In the genomic region with DNA sequence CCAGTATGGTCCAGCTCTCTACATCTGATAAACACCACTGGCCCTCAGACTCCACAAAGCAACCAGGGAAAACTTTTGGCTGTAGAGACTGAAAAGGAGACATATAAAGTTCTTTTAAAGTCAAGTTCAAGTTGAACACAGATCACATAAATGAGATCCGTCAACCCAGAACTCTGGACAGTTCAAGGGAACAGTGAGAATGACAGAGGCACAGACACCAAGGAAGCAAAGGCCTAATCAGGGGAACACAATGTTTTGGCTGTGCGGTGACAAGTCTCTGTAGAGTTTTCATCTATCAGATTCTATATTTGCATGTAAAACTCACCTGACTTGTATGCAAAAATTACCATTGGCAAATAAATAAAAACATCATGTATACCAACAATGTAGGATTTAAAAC, we compare ENCODE assay signal across 24 mouse cellular contexts.
A peak's percentile ranks its signal among the peaks of the same experiment; 100 is the strongest.
DNase-seq lines count a peak whose midpoint lies in the region; ATAC-seq and TF ChIP-seq lines count a peak whose summit lies in the region.
"Had no signal": no experiment of that assay in that cellular context is flagged by ENCODE, and none has a peak within 500 bp of the region (broad histone marks: within the 10 kb centered on the region; RNA-seq: fewer than 3 reads in every experiment).

No protein-coding gene starts in this region.

- no peaks in the 10 kb centered on the region for H3K4me1 ChIP-seq in hindbrain, embryonic 11.5 days (replicated peaks; ENCODE audit: control insufficient read depth, insufficient read depth, low read length)
- peaks cover 10% of the 10 kb centered on the region for H3K4me1 ChIP-seq in hindbrain, embryonic 14.5 days (replicated peaks; ENCODE audit: control insufficient read depth, insufficient read depth, low read length)
- H3K4me1 ChIP-seq in neural tube, embryonic 11.5 days (ENCODE audit: control insufficient read depth, insufficient read depth, low read length) = no peaks in the 10 kb centered on the region; the same call in 1 of the 2 replicates
- H3K4me1 ChIP-seq in stomach, postnatal 0 days (replicated peaks; ENCODE audit: control insufficient read depth, insufficient read depth) = no peaks in the 10 kb centered on the region
- H3K4me1 ChIP-seq: embryonic facial prominence, embryonic 13.5 days; heart, embryonic 13.5 days; hindbrain, embryonic 15.5 days; intestine, embryonic 15.5 days; liver, embryonic 12.5 days had no signal

- WGBS in hindbrain, embryonic 11.5 days = 46% methylated on average over 2 of the region's 2 CpGs
- 31% methylated on average over 2 of the region's 2 CpGs for WGBS in hindbrain, embryonic 14.5 days
- 48% methylated on average over 2 of the region's 2 CpGs for WGBS in neural tube, embryonic 11.5 days
- 81% methylated on average over 2 of the region's 2 CpGs for WGBS in stomach, postnatal 0 days

- H3K27ac ChIP-seq in hindbrain, embryonic 11.5 days (ENCODE audit: low read depth, low read length) = peak overlapping the region; percentile 30; the same call in 1 of the 2 replicates
- H3K27ac ChIP-seq in hindbrain, embryonic 14.5 days = no peak overlapping the region
- peak overlapping the region; percentile 64 for H3K27ac ChIP-seq in neural tube, embryonic 11.5 days (ENCODE audit: low read depth, low read length)
- no peak overlapping the region for H3K27ac ChIP-seq in stomach, postnatal 0 days (replicated peaks)
- H3K27ac ChIP-seq: embryonic facial prominence, embryonic 13.5 days; heart, embryonic 13.5 days; hindbrain, embryonic 15.5 days; intestine, embryonic 15.5 days; kidney, postnatal 0 days; liver, embryonic 12.5 days; midbrain, embryonic 15.5 days had no signal

- H3K27me3 ChIP-seq in hindbrain, embryonic 11.5 days (ENCODE audit: control insufficient read depth, insufficient read depth, low read length) = no peaks in the 10 kb centered on the region
- H3K27me3 ChIP-seq in hindbrain, embryonic 14.5 days (ENCODE audit: control insufficient read depth, insufficient read depth, low read length) = no peaks in the 10 kb centered on the region
- H3K27me3 ChIP-seq in neural tube, embryonic 11.5 days (ENCODE audit: control insufficient read depth, insufficient read depth, low read length) = no peaks in the 10 kb centered on the region
- H3K27me3 ChIP-seq in stomach, postnatal 0 days (ENCODE audit: control insufficient read depth, insufficient read depth, low read length) = no peaks in the 10 kb centered on the region
- H3K27me3 ChIP-seq: CH12.LX; embryonic facial prominence, embryonic 13.5 days; heart, embryonic 13.5 days; hindbrain, embryonic 15.5 days; intestine, embryonic 15.5 days; liver, embryonic 12.5 days; midbrain, embryonic 15.5 days had no signal

- no peak overlapping the region for H3K4me3 ChIP-seq in hindbrain, embryonic 11.5 days (ENCODE audit: low read depth, low read length)
- H3K4me3 ChIP-seq in hindbrain, embryonic 14.5 days (replicated peaks; ENCODE audit: low read length) = no peak overlapping the region
- no peak overlapping the region for H3K4me3 ChIP-seq in neural tube, embryonic 11.5 days (ENCODE audit: low read depth, low read length)
- H3K4me3 ChIP-seq in stomach, postnatal 0 days (ENCODE audit: low read depth, low read length) = no peak overlapping the region
- H3K4me3 ChIP-seq: embryonic facial prominence, embryonic 13.5 days; heart, embryonic 13.5 days; hindbrain, embryonic 15.5 days; intestine, embryonic 15.5 days; liver, embryonic 12.5 days; midbrain, embryonic 15.5 days; myocyte had no signal

- ATAC-seq in hindbrain, embryonic 11.5 days (ENCODE audit: low FRiP score) = peak; percentile 55
- no peak for ATAC-seq in hindbrain, embryonic 14.5 days (ENCODE audit: low FRiP score)
- ATAC-seq in neural tube, embryonic 11.5 days (ENCODE audit: insufficient read depth, low FRiP score, low TSS enrichment) = peak; percentile 60; the same call in 1 of the 2 replicates
- ATAC-seq in stomach, postnatal 0 days (ENCODE audit: low FRiP score, low TSS enrichment) = no peak
- ATAC-seq: intestine, embryonic 15.5 days; liver, embryonic 12.5 days; liver, postnatal 0 days had no signal

- H3K4me2 ChIP-seq in hindbrain, embryonic 11.5 days (replicated peaks; ENCODE audit: low read depth, low read length) = no peak overlapping the region
- no peak overlapping the region for H3K4me2 ChIP-seq in hindbrain, embryonic 14.5 days (replicated peaks)
- H3K4me2 ChIP-seq in neural tube, embryonic 11.5 days (ENCODE audit: low read depth) = no peak overlapping the region
- H3K4me2 ChIP-seq in stomach, postnatal 0 days (replicated peaks; ENCODE audit: low read depth) = no peak overlapping the region
- H3K4me2 ChIP-seq: embryonic facial prominence, embryonic 13.5 days; heart, embryonic 13.5 days; hindbrain, embryonic 15.5 days; intestine, embryonic 15.5 days; liver, embryonic 12.5 days; midbrain, embryonic 15.5 days had no signal

- TF ChIP-seq CTCF in stomach, postnatal 0 days (IDR thresholded peaks at IDR 0.05; ENCODE audit: low read depth) = no peak

- H3K9me3 ChIP-seq in hindbrain, embryonic 11.5 days (ENCODE audit: control insufficient read depth, low read length) = no peaks in the 10 kb centered on the region
- H3K9me3 ChIP-seq in hindbrain, embryonic 14.5 days (ENCODE audit: control insufficient read depth, low read length) = no peaks in the 10 kb centered on the region
- H3K9me3 ChIP-seq in neural tube, embryonic 11.5 days (ENCODE audit: control insufficient read depth, low read length) = no peaks in the 10 kb centered on the region
- no peaks in the 10 kb centered on the region for H3K9me3 ChIP-seq in stomach, postnatal 0 days (ENCODE audit: control insufficient read depth, low read length)
- H3K9me3 ChIP-seq: embryonic facial prominence, embryonic 13.5 days; heart, embryonic 13.5 days; hindbrain, embryonic 15.5 days; intestine, embryonic 15.5 days; liver, embryonic 12.5 days; midbrain, embryonic 15.5 days had no signal

- no peak for TF ChIP-seq EP300 in stomach, postnatal 0 days (optimal IDR thresholded peaks at IDR 0.05)

- H3K9ac ChIP-seq in hindbrain, embryonic 11.5 days (ENCODE audit: low read depth, low read length) = no peak overlapping the region
- H3K9ac ChIP-seq in hindbrain, embryonic 14.5 days = no peak overlapping the region
- no peak overlapping the region for H3K9ac ChIP-seq in neural tube, embryonic 11.5 days (ENCODE audit: low read length)
- H3K9ac ChIP-seq in stomach, postnatal 0 days (ENCODE audit: low read length) = no peak overlapping the region
- H3K9ac ChIP-seq: embryonic facial prominence, embryonic 13.5 days; heart, embryonic 13.5 days; hindbrain, embryonic 15.5 days; intestine, embryonic 15.5 days; liver, embryonic 12.5 days; liver, postnatal 0 days; midbrain, embryonic 15.5 days had no signal

- H3K36me3 ChIP-seq in hindbrain, embryonic 11.5 days (ENCODE audit: control insufficient read depth, insufficient read depth, low read length) = no peaks in the 10 kb centered on the region
- no peaks in the 10 kb centered on the region for H3K36me3 ChIP-seq in hindbrain, embryonic 14.5 days (replicated peaks; ENCODE audit: control insufficient read depth, insufficient read depth)
- H3K36me3 ChIP-seq in neural tube, embryonic 11.5 days (ENCODE audit: control insufficient read depth, insufficient read depth, low read length) = no peaks in the 10 kb centered on the region
- no peaks in the 10 kb centered on the region for H3K36me3 ChIP-seq in stomach, postnatal 0 days (ENCODE audit: control insufficient read depth, insufficient read depth, low read length)
- H3K36me3 ChIP-seq: embryonic facial prominence, embryonic 13.5 days; heart, embryonic 13.5 days; hindbrain, embryonic 15.5 days; intestine, embryonic 15.5 days; liver, embryonic 12.5 days; midbrain, embryonic 15.5 days had no signal

- DNase-seq in embryo, embryonic 10 days (ENCODE audit: low spot score) = peak; percentile 21
- no peak for DNase-seq in embryo, embryonic 11 days
- DNase-seq in hindbrain, embryonic 11.5 days (ENCODE audit: low spot score) = no peak
- no peak for DNase-seq in hindbrain, embryonic 14.5 days (ENCODE audit: low spot score)
- DNase-seq in neural tube, embryonic 11.5 days (ENCODE audit: low spot score) = no peak
- DNase-seq in neural tube, embryonic 10.5 days (ENCODE audit: extremely low spot score, low spot score) = no peak
- DNase-seq in stomach, postnatal 0 days (ENCODE audit: low spot score) = no peak
- no peak for DNase-seq in kidney, adult 18-20 months
- DNase-seq: adrenal gland, adult 8-10 months; gastrocnemius, postnatal 10 days; heart, postnatal 10 days; kidney, adult 8-10 months; layer of hippocampus, postnatal 36 days; liver, postnatal 0 days; lung, postnatal 36 days had no signal

Comparison
In these comparisons a context has a peak if more than half of its experiments do, and no peak if none do; other contexts are left out.
1. ATAC-seq: peak in hindbrain, embryonic 11.5 days (single experiment) and neural tube, embryonic 11.5 days (single experiment); none in hindbrain, embryonic 14.5 days (single experiment) and stomach, postnatal 0 days (single experiment).
2. H3K27ac ChIP-seq: peak in hindbrain, embryonic 11.5 days (single experiment) and neural tube, embryonic 11.5 days (single experiment); none in hindbrain, embryonic 14.5 days (single experiment) and stomach, postnatal 0 days (single experiment).